Mouse (Mus musculus) midbrain, embryonic 16.5 days (tissue): ENCODE data around the gene BC049715. TPM values are rescaled to one million over a fixed set of nuclear protein-coding genes. Genes with fewer than 3 reads are reported as not detected.

Source experiments
- ATAC-seq: fragments of 200-750 bp; cut with Nextera tagmentation; 2 replicates; pipeline ENCODE4 v1.8.0; 2017; ENCODE audit warnings: moderate TSS enrichment
- H3K27ac ChIP-seq: fragments of 300-500 bp; sonication (generic); 2 replicates; pipeline ENCODE4 v1.5.1; 2014; ENCODE audit warnings: mild to moderate bottlenecking, low read length, mixed read lengths
- H3K27me3 ChIP-seq: fragments of 300-500 bp; sonication (generic); 2 replicates; pipeline ENCODE4 v1.6.1; 2014; ENCODE audit warnings: low read depth, low read length, mixed read lengths; ENCODE audit not compliant: control insufficient read depth, insufficient read depth
- H3K36me3 ChIP-seq: fragments of 300-500 bp; sonication (generic); 2 replicates; pipeline ENCODE4 v1.6.1; 2014; ENCODE audit warnings: mild to moderate bottlenecking, low read length, moderate library complexity, mixed read lengths; ENCODE audit not compliant: control insufficient read depth, insufficient read depth
- H3K4me1 ChIP-seq: fragments of 300-500 bp; sonication (generic); 2 replicates; pipeline ENCODE4 v1.6.1; 2014; ENCODE audit warnings: mild to moderate bottlenecking, low read length, mixed read lengths; ENCODE audit not compliant: control insufficient read depth, insufficient read depth
- H3K4me2 ChIP-seq: fragments of 300-500 bp; sonication (generic); 2 replicates; pipeline ENCODE4 v1.6.1; 2014; ENCODE audit warnings: mild to moderate bottlenecking, low read length, mixed read lengths
- H3K4me3 ChIP-seq: fragments of 300-500 bp; sonication (generic); 2 replicates; pipeline ENCODE4 v1.5.1; 2014; ENCODE audit warnings: low read depth, mild to moderate bottlenecking, low read length, moderate library complexity, mixed read lengths
- H3K9ac ChIP-seq: fragments of 300-500 bp; sonication (generic); 2 replicates; pipeline ENCODE4 v1.6.1; 2014; ENCODE audit warnings: low read depth, low read length, mixed read lengths
- H3K9me3 ChIP-seq: fragments of 300-500 bp; sonication (generic); replicated peaks from 2 replicates; pipeline ENCODE4 v1.6.1; 2014; ENCODE audit warnings: mild to moderate bottlenecking, low read length, mixed read lengths; ENCODE audit not compliant: control insufficient read depth, poor library complexity, severe bottlenecking
- WGBS: fragments of 180-500 bp; shearing (Covaris S2); extraction: QIAGEN DNeasy Blood & Tissue Kit; methylation state at CpG from one replicate; pipeline ENCODE4 v1.1.7; 2014; 5-methylcytosine and 5-hydroxymethylcytosine counted together
- microRNA-seq: library from miRNA; unstranded; fragments of <30 nt; microRNA quantifications from one replicate; pipeline ENCODE4, GENCODE M21; 2017
- polyA plus RNA-seq: library from polyadenylated mRNA; unstranded; fragments of >200 nt; fragmentation: Nextera tagmentation; extraction: Ambion mirVana; gene quantifications from 2 replicates; pipeline ENCODE4 v1.2.1, GENCODE M21; 2015

The BC049715 gene
- polyA plus RNA-seq, 1 experiment from 2014 or later: 1.1 TPM

- H3K9ac ChIP-seq: no peak overlapping the region
- no peaks in the 10 kb centered on the region for H3K27me3 ChIP-seq
- WGBS: 78% methylated on average over 9 of the region's 9 CpGs
- ATAC-seq: no peak
- no peak overlapping the region for H3K4me2 ChIP-seq
- H3K4me3 ChIP-seq: no peak overlapping the region
- no peaks in the 10 kb centered on the region for H3K36me3 ChIP-seq
- H3K9me3 ChIP-seq: no peaks in the 10 kb centered on the region
- no peaks in the 10 kb centered on the region for H3K4me1 ChIP-seq
- no peak overlapping the region for H3K27ac ChIP-seq
Measured at GRCm38 (mm10) chr6:136887854-136888253, 60.4 kb downstream of the BC049715 start.

DNA sequence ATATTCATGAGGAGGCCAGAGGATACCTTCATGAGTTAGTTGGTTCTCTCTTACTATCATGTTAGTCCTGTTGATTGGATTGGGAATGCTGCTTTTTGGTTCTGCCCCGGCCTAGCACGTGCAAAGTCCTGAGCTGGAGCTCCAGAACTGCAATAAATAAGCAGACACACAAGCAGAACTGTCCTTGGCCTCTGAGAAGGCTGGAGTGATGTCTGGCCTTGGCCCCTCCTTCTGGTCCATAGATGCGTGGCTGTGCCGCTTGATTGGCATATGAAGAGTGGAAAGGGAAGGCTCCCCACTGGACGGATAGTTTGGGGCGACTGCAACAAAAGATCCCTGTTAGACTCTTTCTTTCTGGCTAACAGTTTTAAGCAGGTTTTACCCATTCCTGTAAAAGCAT lies 61.6 kb downstream of the BC049715 start:
- no peak for ATAC-seq
- Histone ChIP-seq H3K9ac (no peak overlapping the region), H3K9me3 (no peaks in the 10 kb centered on the region), H3K36me3 (no peaks in the 10 kb centered on the region), H3K27me3 (no peaks in the 10 kb centered on the region), H3K4me3 (no peak overlapping the region), H3K4me1 (no peaks in the 10 kb centered on the region), H3K4me2 (no peak overlapping the region), H3K27ac (no peak overlapping the region)
- WGBS: 87% methylated on average over 6 of the region's 6 CpGs

- Histone ChIP-seq H3K36me3 (no peaks in the 10 kb centered on the region), H3K4me2 (no peak overlapping the region), H3K4me1 (no peaks in the 10 kb centered on the region), H3K9me3 (no peaks in the 10 kb centered on the region), H3K4me3 (no peak overlapping the region), H3K27ac (no peak overlapping the region), H3K9ac (no peak overlapping the region), H3K27me3 (no peaks in the 10 kb centered on the region)
- ATAC-seq: no peak
- WGBS: 92% methylated on average over 6 of the region's 6 CpGs
Measured at GRCm38 (mm10) chr6:136889554-136889953, 62.1 kb downstream of the BC049715 start.

Small RNA genes within 50 kb of the gene (microRNA-seq; reads per million reads assigned to microRNA genes)
- not detected for gene Gm44364

Other genes starting within 250 kb of the BC049715 start
- gene Plbd1, start 165.7 kb upstream of the BC049715 start, polyA plus RNA-seq: 0.22 and 0.54 TPM in 2 replicates
- 0.69 and 0.71 TPM in 2 replicates for gene Gucy2c, start 45.9 kb upstream of the BC049715 start, polyA plus RNA-seq
- gene Hist4h4, start 23.2 kb upstream of the BC049715 start, polyA plus RNA-seq: 0.68 and 0.70 TPM in 2 replicates
- gene H2afj, start 19.4 kb upstream of the BC049715 start, polyA plus RNA-seq: 106 and 119 TPM in 2 replicates
- gene Wbp11, start 607 bp downstream of the BC049715 start, polyA plus RNA-seq: 74.2 and 80.5 TPM in 2 replicates
- gene Smco3, start 7.8 kb downstream of the BC049715 start, polyA plus RNA-seq: 1.2 and 1.8 TPM in 2 replicates
- 0.19 and 0.20 TPM in 2 replicates for gene Art4, start 30.1 kb downstream of the BC049715 start, polyA plus RNA-seq
- 11.2 and 16.3 TPM in 2 replicates for gene Mgp, start 48.2 kb downstream of the BC049715 start, polyA plus RNA-seq
- 0.18 TPM in 1 of 2 replicates, not detected in the other for gene Erp27, start 94.6 kb downstream of the BC049715 start, polyA plus RNA-seq
- 0.08 TPM in 1 of 2 replicates, not detected in the other for gene Pde6h, start 96.2 kb downstream of the BC049715 start, polyA plus RNA-seq
- 11.9 and 12.7 TPM in 2 replicates for gene Arhgdib, start 114.3 kb downstream of the BC049715 start, polyA plus RNA-seq